Mouse (Mus musculus): ENCODE measurements around the gene Meaf6. TPM values are rescaled to one million over a fixed set of nuclear protein-coding genes. Genes with fewer than 3 reads are reported as not detected.

Gene Meaf6
- 103 and 104 TPM in 2 replicates for polyA plus RNA-seq (2014; fragmentation: Nextera tagmentation; extraction: Ambion mirVana)

DNA sequence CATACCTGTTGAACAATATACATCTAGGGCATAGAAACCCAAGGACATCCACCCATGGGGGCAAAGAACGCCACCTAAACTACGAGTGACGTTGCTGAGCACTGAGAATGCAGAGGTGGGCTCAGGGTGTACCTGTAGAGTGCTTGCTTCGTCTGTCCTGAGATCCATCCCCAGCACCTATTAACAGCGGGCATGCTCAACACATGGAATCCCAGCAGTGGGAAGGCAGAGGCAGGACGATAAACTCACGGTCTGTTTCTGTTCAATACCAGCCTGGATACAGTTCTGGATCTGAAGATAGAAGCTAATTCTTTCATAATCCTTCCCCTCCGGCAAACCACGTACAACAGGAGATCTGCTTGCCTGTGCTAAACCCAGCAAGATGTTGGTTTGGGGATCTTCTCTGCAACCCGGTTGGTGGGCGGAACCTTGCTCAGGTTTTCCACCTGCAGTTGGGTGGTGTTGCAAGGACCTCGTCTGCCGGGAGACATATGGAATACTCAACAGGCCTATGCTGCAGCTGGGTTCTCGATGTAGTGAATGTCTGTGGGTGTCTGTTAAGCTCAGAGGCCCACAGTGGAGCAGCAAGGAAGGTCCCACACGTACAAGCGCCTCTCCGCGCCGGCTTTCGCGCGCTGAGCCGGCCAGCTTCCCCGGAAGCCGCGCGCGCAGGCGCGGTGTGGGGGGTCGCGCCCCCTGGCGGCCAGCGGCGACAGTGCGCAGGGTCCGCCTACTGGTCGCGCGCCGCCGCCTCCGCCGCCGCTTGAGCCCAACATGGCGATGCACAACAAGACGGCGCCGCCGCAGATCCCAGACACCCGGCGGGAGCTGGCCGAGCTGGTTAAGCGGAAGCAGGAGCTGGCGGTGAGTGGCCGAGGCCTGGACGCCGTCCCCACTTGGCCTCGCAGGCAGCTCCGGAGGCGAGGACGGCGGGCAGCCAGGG is at the start of gene Meaf6:
TSS of gene Meaf6 (plus strand) at position 732 of the 943 bp plus-strand sequence.
- Histone ChIP-seq H3K27ac (replicated peaks; ENCODE audit: low read depth, low read length) (peak within 1 kb of the TSS; percentile 92), H3K27me3 (ENCODE audit: control insufficient read depth, insufficient read depth, low read length) (no peaks in the 10 kb centered on the region), H3K9ac (replicated peaks; ENCODE audit: low read length) (peak within 1 kb of the TSS; percentile 96), H3K36me3 (replicated peaks; ENCODE audit: control insufficient read depth, insufficient read depth, low read depth, low read length) (no peaks in the 10 kb centered on the region; the same call in 1 of the 2 replicates), H3K4me2 (ENCODE audit: low read depth, low read length) (peak within 1 kb of the TSS; percentile 56), H3K4me3 (ENCODE audit: low read depth, low read length) (peak within 1 kb of the TSS; percentile 82), H3K9me3 (replicated peaks; ENCODE audit: control insufficient read depth, low read length) (no peaks in the 10 kb centered on the region), H3K4me1 (ENCODE audit: control insufficient read depth, insufficient read depth, low read length) (no peaks in the 10 kb centered on the region; the same call in 1 of the 2 replicates)
- peak; percentile 84 for ATAC-seq (replicated peaks; ENCODE audit: insufficient number of reproducible peaks, low FRiP score, low TSS enrichment, low read depth)
- 1% methylated on average over 63 of the region's 63 CpGs for WGBS
- peak; percentile 90 for DNase-seq (ENCODE audit: low spot score)

GRCm38 (mm10) chr4:125044454-125044853 is 40.5 kb upstream of the Meaf6 start:
- no peaks in the 10 kb centered on the region for H3K4me1 ChIP-seq (ENCODE audit: control insufficient read depth, insufficient read depth, low read length)
- WGBS, result 89% methylated on average over 7 of the region's 7 CpGs
- H3K4me3 ChIP-seq (ENCODE audit: low read depth, low read length), result no peak overlapping the region
- H3K36me3 ChIP-seq (replicated peaks; ENCODE audit: control insufficient read depth, insufficient read depth, low read depth, low read length), result peaks cover 16% of the 10 kb centered on the region
- DNase-seq (ENCODE audit: low spot score) (no peak), ATAC-seq (replicated peaks; ENCODE audit: insufficient number of reproducible peaks, low FRiP score, low TSS enrichment, low read depth) (no peak)
- H3K27me3 ChIP-seq (ENCODE audit: control insufficient read depth, insufficient read depth, low read length), result no peaks in the 10 kb centered on the region
- no peak overlapping the region for H3K27ac ChIP-seq (replicated peaks; ENCODE audit: low read depth, low read length)
- no peak overlapping the region for H3K9ac ChIP-seq (replicated peaks; ENCODE audit: low read length)
- no peaks in the 10 kb centered on the region for H3K9me3 ChIP-seq (replicated peaks; ENCODE audit: control insufficient read depth, low read length)
- no peak overlapping the region for H3K4me2 ChIP-seq (ENCODE audit: low read depth, low read length)

- Histone ChIP-seq H3K36me3 (replicated peaks; ENCODE audit: control insufficient read depth, insufficient read depth, low read depth, low read length) (no peaks in the 10 kb centered on the region; the same call in none of the 2 replicates), H3K27me3 (ENCODE audit: control insufficient read depth, insufficient read depth, low read length) (no peaks in the 10 kb centered on the region), H3K9me3 (replicated peaks; ENCODE audit: control insufficient read depth, low read length) (no peaks in the 10 kb centered on the region), H3K4me2 (ENCODE audit: low read depth, low read length) (no peak overlapping the region), H3K9ac (replicated peaks; ENCODE audit: low read length) (no peak overlapping the region), H3K4me3 (ENCODE audit: low read depth, low read length) (no peak overlapping the region), H3K27ac (replicated peaks; ENCODE audit: low read depth, low read length) (no peak overlapping the region), H3K4me1 (ENCODE audit: control insufficient read depth, insufficient read depth, low read length) (no peaks in the 10 kb centered on the region; the same call in 1 of the 2 replicates)
- 94% methylated on average over 9 of the region's 9 CpGs for WGBS
- ATAC-seq (replicated peaks; ENCODE audit: insufficient number of reproducible peaks, low FRiP score, low TSS enrichment, low read depth), result no peak
- no peak for DNase-seq (ENCODE audit: low spot score)
These were observed 29.5 kb upstream of the Meaf6 start for GRCm38 (mm10) chr4:125055385-125055784.

GRCm38 (mm10) chr4:125056476-125056875 is 28.5 kb upstream of the Meaf6 start:
- H3K9ac ChIP-seq (replicated peaks; ENCODE audit: low read length), result no peak overlapping the region
- no peak overlapping the region for H3K4me3 ChIP-seq (ENCODE audit: low read depth, low read length)
- no peaks in the 10 kb centered on the region; the same call in none of the 2 replicates for H3K36me3 ChIP-seq (replicated peaks; ENCODE audit: control insufficient read depth, insufficient read depth, low read depth, low read length)
- H3K27ac ChIP-seq (replicated peaks; ENCODE audit: low read depth, low read length), result peak overlapping the region; percentile 41; the same call in 1 of the 2 replicates
- no peaks in the 10 kb centered on the region for H3K27me3 ChIP-seq (ENCODE audit: control insufficient read depth, insufficient read depth, low read length)
- H3K4me2 ChIP-seq (ENCODE audit: low read depth, low read length), result no peak overlapping the region
- peak; percentile 17; the same call in 1 of the 2 replicates for ATAC-seq (replicated peaks; ENCODE audit: insufficient number of reproducible peaks, low FRiP score, low TSS enrichment, low read depth)
- peak; percentile 75 for DNase-seq (ENCODE audit: low spot score)
- H3K4me1 ChIP-seq (ENCODE audit: control insufficient read depth, insufficient read depth, low read length), result no peaks in the 10 kb centered on the region; the same call in 1 of the 2 replicates
- WGBS, result 37% methylated on average over 4 of the region's 4 CpGs
- no peaks in the 10 kb centered on the region for H3K9me3 ChIP-seq (replicated peaks; ENCODE audit: control insufficient read depth, low read length)

DNA sequence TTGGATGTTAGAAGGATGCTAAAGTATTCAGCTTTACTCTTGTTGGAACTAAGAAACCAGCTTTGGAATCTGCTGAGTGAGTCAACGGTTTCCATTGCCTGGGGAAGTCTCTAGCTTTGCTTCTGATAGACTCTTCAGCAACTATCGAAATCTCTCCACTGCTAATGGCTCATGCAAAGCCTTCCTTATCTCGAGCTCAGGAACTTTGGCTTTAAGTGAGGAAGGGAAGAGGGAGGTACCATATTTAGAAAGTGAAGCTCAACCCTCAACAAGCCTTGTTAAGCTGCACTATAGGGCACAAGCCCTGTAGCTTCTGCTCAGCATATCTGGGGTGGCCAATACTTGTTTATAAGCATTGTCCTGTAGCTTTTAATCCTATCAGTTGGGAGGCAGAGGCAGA is 27.7 kb upstream of the Meaf6 start:
- Histone ChIP-seq H3K9me3 (replicated peaks; ENCODE audit: control insufficient read depth, low read length) (no peaks in the 10 kb centered on the region), H3K27ac (replicated peaks; ENCODE audit: low read depth, low read length) (no peak overlapping the region), H3K27me3 (ENCODE audit: control insufficient read depth, insufficient read depth, low read length) (no peaks in the 10 kb centered on the region), H3K4me3 (ENCODE audit: low read depth, low read length) (no peak overlapping the region), H3K4me1 (ENCODE audit: control insufficient read depth, insufficient read depth, low read length) (no peaks in the 10 kb centered on the region; the same call in 1 of the 2 replicates), H3K9ac (replicated peaks; ENCODE audit: low read length) (no peak overlapping the region), H3K36me3 (replicated peaks; ENCODE audit: control insufficient read depth, insufficient read depth, low read depth, low read length) (no peaks in the 10 kb centered on the region; the same call in none of the 2 replicates), H3K4me2 (ENCODE audit: low read depth, low read length) (no peak overlapping the region)
- no peak for DNase-seq (ENCODE audit: low spot score)
- ATAC-seq (replicated peaks; ENCODE audit: insufficient number of reproducible peaks, low FRiP score, low TSS enrichment, low read depth), result 0 out of 2 replicates have a peak, but pooled peaks have one; percentile 7
- 39% methylated on average over 3 of the region's 3 CpGs for WGBS

DNA sequence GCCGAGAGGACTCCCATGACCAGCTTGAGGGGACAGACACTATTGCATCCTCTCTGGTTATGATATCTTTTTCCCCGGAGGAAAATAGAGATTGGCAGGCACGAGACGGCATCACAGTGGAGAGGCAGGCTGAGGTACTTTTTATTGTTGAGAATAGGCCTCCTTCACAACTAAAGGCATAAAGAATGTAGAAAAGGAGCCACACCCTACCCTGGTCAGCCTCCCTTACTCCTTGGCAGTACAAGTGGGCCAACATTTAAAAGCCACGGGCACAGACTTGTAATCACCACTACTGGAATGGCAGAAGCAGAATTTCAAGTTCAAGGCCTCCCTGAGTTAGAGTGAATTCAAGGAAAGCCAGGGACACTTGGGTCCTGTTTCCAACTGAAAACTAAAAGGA is 26.9 kb upstream of the Meaf6 start:
- Histone ChIP-seq H3K27ac (replicated peaks; ENCODE audit: low read depth, low read length) (no peak overlapping the region), H3K4me2 (ENCODE audit: low read depth, low read length) (no peak overlapping the region), H3K27me3 (ENCODE audit: control insufficient read depth, insufficient read depth, low read length) (no peaks in the 10 kb centered on the region), H3K36me3 (replicated peaks; ENCODE audit: control insufficient read depth, insufficient read depth, low read depth, low read length) (no peaks in the 10 kb centered on the region; the same call in 1 of the 2 replicates), H3K4me3 (ENCODE audit: low read depth, low read length) (no peak overlapping the region), H3K9ac (replicated peaks; ENCODE audit: low read length) (no peak overlapping the region), H3K4me1 (ENCODE audit: control insufficient read depth, insufficient read depth, low read length) (no peaks in the 10 kb centered on the region; the same call in 1 of the 2 replicates), H3K9me3 (replicated peaks; ENCODE audit: control insufficient read depth, low read length) (no peaks in the 10 kb centered on the region)
- ATAC-seq (replicated peaks; ENCODE audit: insufficient number of reproducible peaks, low FRiP score, low TSS enrichment, low read depth) (0 out of 2 replicates have a peak, but pooled peaks have one; percentile 27), DNase-seq (ENCODE audit: low spot score) (no peak)
- 51% methylated on average over 5 of the region's 5 CpGs for WGBS

DNA sequence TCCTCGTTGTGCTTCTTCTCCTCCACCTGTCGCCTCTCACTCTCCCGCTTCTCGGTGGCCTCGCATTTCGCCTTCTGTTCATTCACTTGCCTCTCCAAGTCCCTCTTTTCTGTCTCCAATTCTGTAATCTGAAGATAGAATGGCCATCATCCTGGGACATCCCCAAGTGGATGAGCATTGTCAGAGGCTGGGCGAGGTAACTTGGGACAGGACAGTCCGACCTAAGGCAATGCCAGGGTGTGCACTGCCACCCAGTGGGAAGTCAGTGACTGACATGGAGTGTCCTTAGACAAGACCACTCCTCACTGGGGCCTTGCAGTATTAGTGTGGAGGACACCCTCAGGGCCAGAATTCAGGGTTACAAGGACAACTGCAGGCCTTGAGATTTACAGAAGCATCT is 25.9 kb upstream of the Meaf6 start:
- DNase-seq (ENCODE audit: low spot score) (peak; percentile 80), ATAC-seq (replicated peaks; ENCODE audit: insufficient number of reproducible peaks, low FRiP score, low TSS enrichment, low read depth) (peak; percentile 64; the same call in 1 of the 2 replicates)
- Histone ChIP-seq H3K4me3 (ENCODE audit: low read depth, low read length) (no peak overlapping the region), H3K27me3 (ENCODE audit: control insufficient read depth, insufficient read depth, low read length) (no peaks in the 10 kb centered on the region), H3K4me1 (ENCODE audit: control insufficient read depth, insufficient read depth, low read length) (no peaks in the 10 kb centered on the region; the same call in 1 of the 2 replicates), H3K9ac (replicated peaks; ENCODE audit: low read length) (no peak overlapping the region), H3K36me3 (replicated peaks; ENCODE audit: control insufficient read depth, insufficient read depth, low read depth, low read length) (no peaks in the 10 kb centered on the region; the same call in 1 of the 2 replicates), H3K9me3 (replicated peaks; ENCODE audit: control insufficient read depth, low read length) (no peaks in the 10 kb centered on the region), H3K27ac (replicated peaks; ENCODE audit: low read depth, low read length) (no peak overlapping the region), H3K4me2 (ENCODE audit: low read depth, low read length) (peak overlapping the region; percentile 36)
- 2% methylated on average over 8 of the region's 8 CpGs for WGBS

DNA sequence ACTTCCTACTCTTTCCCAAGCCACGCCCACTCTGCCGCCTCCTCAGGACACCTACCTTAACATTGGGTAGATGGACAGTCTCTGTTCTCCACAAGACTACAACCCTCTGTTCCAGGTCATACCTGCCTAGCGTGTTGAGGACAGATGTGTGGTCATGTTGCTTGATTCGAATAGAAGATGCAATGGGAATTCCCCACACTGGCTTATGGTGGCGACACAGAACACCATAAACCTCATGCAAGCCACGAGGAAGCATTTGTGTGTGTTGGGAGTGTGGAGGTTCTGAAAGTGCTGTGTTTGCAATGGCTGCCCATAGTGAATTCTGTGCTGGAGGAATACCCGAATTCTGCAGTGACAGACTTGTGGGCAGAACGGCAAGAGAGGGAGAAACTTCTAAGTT is 21.1 kb upstream of the Meaf6 start:
- Histone ChIP-seq H3K9me3 (replicated peaks; ENCODE audit: control insufficient read depth, low read length) (no peaks in the 10 kb centered on the region), H3K36me3 (replicated peaks; ENCODE audit: control insufficient read depth, insufficient read depth, low read depth, low read length) (peaks cover 2% of the 10 kb centered on the region; the same call in 1 of the 2 replicates), H3K27ac (replicated peaks; ENCODE audit: low read depth, low read length) (no peak overlapping the region), H3K4me3 (ENCODE audit: low read depth, low read length) (no peak overlapping the region), H3K4me2 (ENCODE audit: low read depth, low read length) (no peak overlapping the region), H3K27me3 (ENCODE audit: control insufficient read depth, insufficient read depth, low read length) (no peaks in the 10 kb centered on the region), H3K4me1 (ENCODE audit: control insufficient read depth, insufficient read depth, low read length) (no peaks in the 10 kb centered on the region), H3K9ac (replicated peaks; ENCODE audit: low read length) (no peak overlapping the region)
- ATAC-seq (replicated peaks; ENCODE audit: insufficient number of reproducible peaks, low FRiP score, low TSS enrichment, low read depth) (no peak), DNase-seq (ENCODE audit: low spot score) (no peak)
- 73% methylated on average over 8 of the region's 8 CpGs for WGBS
